Mouse (Mus musculus) c-Kit-positive CD71-positive TER-119-positive erythroid progenitor cells, embryonic 14.5 days (primary cell): Measurements from ENCODE around the gene Cntnap2.

ENCODE experiments used
- DNase-seq: peaks from one replicate; pipeline ENCODE4 v3.0.0-alpha.2; 2013; ENCODE audit warnings: low spot score

The Cntnap2 gene

GRCm38 (mm10) chr6:46696187-46696586, 1637.0 kb downstream of the Cntnap2 start:
- DNase-seq = no peak

GRCm38 (mm10) chr6:46699343-46699742, 1640.2 kb downstream of the Cntnap2 start:
- DNase-seq = no peak

- DNase-seq = no peak
Observed at GRCm38 (mm10) chr6:46704293-46705170, 1645.4 kb downstream of the Cntnap2 start.

DNA sequence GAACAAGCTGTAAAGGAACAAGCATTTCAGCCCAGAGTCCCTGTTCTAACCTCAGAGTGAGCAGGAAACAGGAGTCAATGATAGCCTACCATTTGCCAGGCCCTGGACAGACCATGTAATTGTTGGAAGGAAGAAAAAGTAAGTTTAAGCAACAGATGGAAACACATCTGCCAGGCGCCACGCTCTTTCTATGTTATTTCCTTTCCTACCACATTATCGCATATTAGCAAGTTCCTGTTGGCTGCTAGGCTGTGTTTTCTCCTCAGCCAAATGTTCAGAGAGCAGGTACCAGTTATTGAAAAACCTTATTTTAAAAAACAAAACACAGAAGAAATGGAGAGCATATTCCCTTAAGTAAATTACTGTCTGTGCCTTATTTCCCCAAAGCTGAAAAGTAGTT, 1646.8 kb downstream of the Cntnap2 start:
- no peak for DNase-seq

- no peak for DNase-seq
Observed at GRCm38 (mm10) chr6:46716576-46716975, 1657.4 kb downstream of the Cntnap2 start.

- DNase-seq = no peak
Observed at GRCm38 (mm10) chr6:46733794-46734193, 1674.6 kb downstream of the Cntnap2 start.

GRCm38 (mm10) chr6:46748448-46748847, 1689.3 kb downstream of the Cntnap2 start:
- no peak for DNase-seq

GRCm38 (mm10) chr6:46763481-46763880, 1704.3 kb downstream of the Cntnap2 start:
- no peak for DNase-seq

GRCm38 (mm10) chr6:46774529-46774928, 1715.4 kb downstream of the Cntnap2 start:
- DNase-seq = no peak

DNA sequence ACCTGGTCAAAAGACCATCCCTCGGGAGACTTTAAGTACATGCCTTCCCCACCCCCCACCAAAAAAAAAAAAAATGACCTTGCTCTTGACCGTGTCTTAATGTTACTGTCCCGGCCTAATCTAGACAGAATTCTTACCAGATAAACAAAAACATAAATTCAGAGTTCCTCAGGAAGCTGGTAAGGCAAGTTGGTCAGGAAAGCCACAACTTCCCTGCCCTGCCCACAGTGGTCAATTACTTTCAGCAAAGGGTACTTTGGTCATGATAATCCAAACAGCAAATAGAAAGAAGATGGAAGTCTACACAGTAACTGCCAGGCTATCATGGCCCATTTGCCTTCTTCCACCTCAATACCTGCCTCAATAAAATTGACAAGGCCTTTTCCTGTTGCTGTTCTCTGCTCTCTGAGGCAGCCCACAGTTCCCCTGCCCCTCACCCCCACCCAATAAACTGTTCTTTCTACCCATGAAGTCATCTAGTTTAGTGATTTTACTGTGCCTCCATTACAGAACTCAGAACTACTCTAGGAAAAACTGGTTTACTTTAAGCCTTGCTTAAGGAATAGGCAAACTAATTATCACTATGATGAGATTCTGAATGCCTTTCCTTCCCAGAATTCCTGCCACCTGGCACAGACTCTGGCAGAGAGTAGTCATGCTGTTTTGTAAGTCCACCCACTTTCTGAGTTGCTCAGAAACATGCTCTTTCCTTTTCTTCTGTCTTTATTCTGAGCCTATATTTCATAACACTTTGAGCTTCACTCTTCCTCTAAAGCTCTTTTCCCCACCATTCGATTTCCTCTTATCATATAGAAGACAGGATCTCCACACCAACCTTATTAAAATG, 1743.3 kb downstream of the Cntnap2 start:
- no peak for DNase-seq

GRCm38 (mm10) chr6:46856635-46857034, 1797.5 kb downstream of the Cntnap2 start:
- no peak for DNase-seq

- DNase-seq = no peak
Observed at GRCm38 (mm10) chr6:46861076-46861475, 1801.9 kb downstream of the Cntnap2 start.

DNA sequence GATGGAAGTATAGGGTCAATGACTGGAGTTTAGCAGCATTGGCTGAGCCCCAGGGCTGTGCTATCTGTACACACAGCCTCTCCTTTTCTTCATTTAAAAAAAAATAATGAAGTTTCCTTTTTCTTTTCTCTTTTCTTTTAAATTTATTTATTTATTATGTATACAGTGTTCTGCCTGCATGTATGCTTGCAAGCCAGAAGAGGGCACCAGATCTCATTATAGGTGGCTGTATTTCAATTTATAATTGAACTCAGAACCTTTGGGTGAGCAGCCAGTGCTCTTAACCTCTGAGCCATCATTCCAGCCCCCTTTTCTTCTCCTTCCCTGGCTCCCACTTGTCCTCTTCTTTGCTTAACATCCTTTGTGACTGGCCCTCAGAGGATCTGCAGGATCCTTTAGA, 1807.2 kb downstream of the Cntnap2 start:
- no peak for DNase-seq

GRCm38 (mm10) chr6:46886230-46886629, 1827.1 kb downstream of the Cntnap2 start:
- DNase-seq = no peak

- DNase-seq = no peak
Observed at GRCm38 (mm10) chr6:46909167-46909566, 1850.0 kb downstream of the Cntnap2 start.

DNA sequence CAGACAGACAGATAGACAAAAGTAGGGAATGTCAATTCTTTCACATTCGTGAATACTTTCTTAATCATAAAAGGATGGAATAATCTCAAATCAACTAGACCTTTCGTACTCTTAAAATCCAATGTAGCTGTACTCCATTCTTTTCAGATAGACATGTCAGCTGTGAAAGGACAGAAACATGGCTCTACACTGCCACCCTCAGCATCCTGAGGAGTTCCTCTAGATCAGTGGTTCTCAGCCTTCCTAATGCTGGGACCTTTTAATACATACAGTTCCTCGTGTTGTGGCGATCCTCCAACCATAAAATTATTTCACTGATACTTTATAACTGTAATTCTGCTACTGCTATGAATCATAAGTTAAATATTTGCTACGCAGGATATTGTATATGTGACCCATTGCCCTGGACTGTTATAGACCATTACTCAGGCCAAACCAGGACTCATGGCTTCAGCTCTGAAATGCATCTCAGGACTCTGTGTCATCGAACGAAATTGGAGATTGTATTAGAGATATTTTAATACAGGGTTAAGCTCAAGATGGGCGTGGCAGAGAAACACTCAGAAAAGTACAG, 1859.6 kb downstream of the Cntnap2 start:
- no peak for DNase-seq

- no peak for DNase-seq
Observed at GRCm38 (mm10) chr6:46919973-46920372, 1860.8 kb downstream of the Cntnap2 start.

DNA sequence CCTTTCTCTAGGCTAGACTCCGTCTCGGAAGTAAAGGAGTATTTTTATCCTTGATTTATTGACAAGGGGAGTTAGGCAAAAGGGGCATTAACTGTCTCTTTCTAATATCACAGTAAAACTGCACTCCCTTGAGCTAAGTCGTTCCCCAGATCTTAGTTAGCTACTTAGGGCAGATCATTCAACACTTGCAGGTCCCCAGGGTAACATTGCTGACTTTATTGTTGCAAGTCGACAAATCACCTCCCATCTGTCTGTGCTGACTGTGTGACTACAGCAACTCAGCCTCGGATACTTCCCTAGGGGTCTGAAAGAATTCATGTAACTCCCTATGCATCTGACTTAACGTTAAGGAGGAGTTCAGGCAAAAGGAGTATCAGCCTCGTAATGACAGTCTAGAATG, 1865.6 kb downstream of the Cntnap2 start:
- no peak for DNase-seq

GRCm38 (mm10) chr6:46945703-46946102, 1886.5 kb downstream of the Cntnap2 start:
- no peak for DNase-seq

DNA sequence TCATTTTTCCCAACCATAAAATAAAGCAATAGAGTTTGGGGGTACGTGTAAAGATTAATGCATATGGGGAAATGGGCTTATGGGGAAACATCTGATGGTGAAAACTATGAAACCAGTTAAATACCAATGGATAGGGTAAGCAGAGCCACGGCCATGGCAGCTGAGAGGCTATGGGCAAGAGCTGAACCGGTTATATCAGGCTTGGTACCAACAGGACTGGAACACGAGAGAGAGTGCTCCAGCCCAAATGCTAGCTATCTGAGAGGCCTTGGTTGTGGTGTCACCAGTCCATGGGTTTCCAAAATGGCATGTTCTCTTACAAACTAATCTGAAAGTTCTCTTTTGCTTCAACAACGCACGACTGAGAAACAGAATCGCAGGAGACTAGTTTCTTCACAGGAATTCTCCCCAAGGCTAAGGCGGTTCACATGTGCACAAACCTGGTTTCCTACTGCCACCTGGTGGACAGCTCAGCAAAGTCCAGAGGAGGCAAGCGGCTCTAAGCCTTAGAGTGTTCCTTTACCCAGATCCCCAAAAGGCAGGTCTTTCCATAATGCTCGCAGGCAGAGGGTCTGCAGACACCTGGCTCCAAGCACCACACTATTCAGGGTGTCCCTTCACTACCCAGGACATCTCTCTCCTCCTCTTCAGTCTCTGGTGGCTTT, 1902.0 kb downstream of the Cntnap2 start:
- peak; percentile 21 for DNase-seq

GRCm38 (mm10) chr6:46963261-46963660, 1904.1 kb downstream of the Cntnap2 start:
- no peak for DNase-seq

DNA sequence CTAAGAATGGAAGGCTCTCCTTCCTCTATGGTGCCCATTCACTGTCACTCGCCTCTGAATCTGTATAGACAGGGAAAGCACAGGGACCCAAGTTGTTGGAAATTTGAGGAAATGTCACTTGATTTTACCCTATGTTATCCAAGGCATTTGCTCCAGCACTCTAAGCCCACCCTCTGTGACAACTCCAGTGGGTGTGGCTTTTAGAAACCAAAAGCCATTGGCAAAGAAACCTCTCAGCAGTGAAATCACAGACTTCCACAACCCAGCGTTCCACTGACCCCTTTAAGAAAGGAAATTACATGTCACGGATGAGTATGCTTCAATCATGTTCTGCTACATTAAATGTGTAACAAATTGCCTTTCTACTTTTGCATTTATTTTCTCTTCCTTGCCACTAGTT, 1904.5 kb downstream of the Cntnap2 start:
- no peak for DNase-seq
